Mouse (Mus musculus): Measurements from ENCODE around the gene Gm45713. TPM values are rescaled to one million over a fixed set of nuclear protein-coding genes. Genes with fewer than 3 reads are reported as not detected.
"Not testable (repeated sequence)": the region's sequence is repeated elsewhere in the genome, so short reads cannot be mapped to it uniquely, and the experiment has no call there.

The Gm45713 gene
- polyA plus RNA-seq, 1 experiment from 2014 or later = 0.70 TPM

- 1% methylated on average over 17 of the region's 17 CpGs for WGBS
- H3K4me2 ChIP-seq (replicated peaks; ENCODE audit: low read depth) = peak overlapping the region; percentile 85
- peak; percentile 0; the same call in 1 of the 2 replicates for ATAC-seq
- peak overlapping the region; percentile 77 for H3K27ac ChIP-seq (ENCODE audit: low read depth, low read length)
- H3K4me3 ChIP-seq (ENCODE audit: low read depth, low read length) = peak overlapping the region; percentile 93
- peaks cover 3% of the 10 kb centered on the region; the same call in 1 of the 2 replicates for H3K4me1 ChIP-seq (replicated peaks; ENCODE audit: control insufficient read depth, insufficient read depth, low read length)
- H3K9ac ChIP-seq (ENCODE audit: low read depth, low read length) = peak overlapping the region; percentile 32; the same call in 1 of the 2 replicates
- TF ChIP-seq CTCF (IDR thresholded peaks at IDR 0.05; ENCODE audit: low read depth) = no peak
- no peaks in the 10 kb centered on the region for H3K9me3 ChIP-seq (ENCODE audit: control insufficient read depth)
- H3K27me3 ChIP-seq (replicated peaks; ENCODE audit: control insufficient read depth, insufficient read depth, low read length) = no peaks in the 10 kb centered on the region
- peaks cover 23% of the 10 kb centered on the region for H3K36me3 ChIP-seq (ENCODE audit: control insufficient read depth, insufficient read depth)
Observed at GRCm38 (mm10) chr7:45129318-45129717, 6.7 kb downstream of the Gm45713 start.

- WGBS = under 1% methylated on average over 48 of the region's 48 CpGs
- H3K9ac ChIP-seq (ENCODE audit: low read depth, low read length) = peak within 1 kb of the TSS; percentile 93
- no peaks in the 10 kb centered on the region for H3K27me3 ChIP-seq (replicated peaks; ENCODE audit: control insufficient read depth, insufficient read depth, low read length)
- ATAC-seq = peak; percentile 88
- peak within 1 kb of the TSS; percentile 93 for H3K4me3 ChIP-seq (ENCODE audit: low read depth, low read length)
- H3K4me2 ChIP-seq (replicated peaks; ENCODE audit: low read depth) = peak within 1 kb of the TSS; percentile 85
- peak; percentile 91 for TF ChIP-seq CTCF (IDR thresholded peaks at IDR 0.05; ENCODE audit: low read depth)
- peak within 1 kb of the TSS; percentile 86 for H3K27ac ChIP-seq (ENCODE audit: low read depth, low read length)
- peaks cover 23% of the 10 kb centered on the region for H3K36me3 ChIP-seq (ENCODE audit: control insufficient read depth, insufficient read depth)
- H3K9me3 ChIP-seq (ENCODE audit: control insufficient read depth) = no peaks in the 10 kb centered on the region
- peaks cover 3% of the 10 kb centered on the region; the same call in 1 of the 2 replicates for H3K4me1 ChIP-seq (replicated peaks; ENCODE audit: control insufficient read depth, insufficient read depth, low read length)
Observed at GRCm38 (mm10) chr7:45128624-45129246, 7.3 kb downstream of the Gm45713 start, which contains the start of gene Rpl13a. Rpl13a (minus strand) TSS chr7:45128761.

GRCm38 (mm10) chr7:45127700-45128224 is 8.3 kb downstream of the Gm45713 start:
- no peak for TF ChIP-seq CTCF (IDR thresholded peaks at IDR 0.05; ENCODE audit: low read depth)
- ATAC-seq = no peak
- H3K27ac ChIP-seq (ENCODE audit: low read depth, low read length) = peak overlapping the region; percentile 86
- no peaks in the 10 kb centered on the region for H3K9me3 ChIP-seq (ENCODE audit: control insufficient read depth)
- H3K4me1 ChIP-seq (replicated peaks; ENCODE audit: control insufficient read depth, insufficient read depth, low read length) = peaks cover 3% of the 10 kb centered on the region; the same call in 1 of the 2 replicates
- H3K4me2 ChIP-seq (replicated peaks; ENCODE audit: low read depth) = peak overlapping the region; percentile 83
- H3K27me3 ChIP-seq (replicated peaks; ENCODE audit: control insufficient read depth, insufficient read depth, low read length) = no peaks in the 10 kb centered on the region
- H3K4me3 ChIP-seq (ENCODE audit: low read depth, low read length) = peak overlapping the region; percentile 93
- WGBS = under 1% methylated on average over 6 of the region's 6 CpGs
- peaks cover 26% of the 10 kb centered on the region for H3K36me3 ChIP-seq (ENCODE audit: control insufficient read depth, insufficient read depth)
- peak overlapping the region; percentile 93 for H3K9ac ChIP-seq (ENCODE audit: low read depth, low read length)

GRCm38 (mm10) chr7:45126844-45127699 is 9.0 kb downstream of the Gm45713 start:
- Histone ChIP-seq H3K4me2 (replicated peaks; ENCODE audit: low read depth) (peak overlapping the region; percentile 83), H3K27me3 (replicated peaks; ENCODE audit: control insufficient read depth, insufficient read depth, low read length) (no peaks in the 10 kb centered on the region), H3K27ac (ENCODE audit: low read depth, low read length) (peak overlapping the region; percentile 66), H3K4me1 (replicated peaks; ENCODE audit: control insufficient read depth, insufficient read depth, low read length) (peaks cover 3% of the 10 kb centered on the region; the same call in 1 of the 2 replicates), H3K36me3 (ENCODE audit: control insufficient read depth, insufficient read depth) (peaks cover 32% of the 10 kb centered on the region), H3K9me3 (ENCODE audit: control insufficient read depth) (no peaks in the 10 kb centered on the region), H3K9ac (ENCODE audit: low read depth, low read length) (peak overlapping the region; percentile 93), H3K4me3 (ENCODE audit: low read depth, low read length) (peak overlapping the region; percentile 93)
- no peak for ATAC-seq
- peak; percentile 56 for TF ChIP-seq CTCF (IDR thresholded peaks at IDR 0.05; ENCODE audit: low read depth)
- 26% methylated on average over 21 of the region's 21 CpGs for WGBS

- H3K9ac ChIP-seq (ENCODE audit: low read depth, low read length) = peak overlapping the region; percentile 93; the same call in 1 of the 2 replicates
- peak overlapping the region; percentile 93; the same call in 1 of the 2 replicates for H3K4me3 ChIP-seq (ENCODE audit: low read depth, low read length)
- H3K36me3 ChIP-seq (ENCODE audit: control insufficient read depth, insufficient read depth) = peaks cover 40% of the 10 kb centered on the region
- WGBS = 54% methylated on average over 17 of the region's 17 CpGs
- TF ChIP-seq CTCF (IDR thresholded peaks at IDR 0.05; ENCODE audit: low read depth) = no peak
- H3K27ac ChIP-seq (ENCODE audit: low read depth, low read length) = peak overlapping the region; percentile 66
- H3K4me1 ChIP-seq (replicated peaks; ENCODE audit: control insufficient read depth, insufficient read depth, low read length) = peaks cover 5% of the 10 kb centered on the region; the same call in 1 of the 2 replicates
- no peaks in the 10 kb centered on the region for H3K27me3 ChIP-seq (replicated peaks; ENCODE audit: control insufficient read depth, insufficient read depth, low read length)
- peak overlapping the region; percentile 83 for H3K4me2 ChIP-seq (replicated peaks; ENCODE audit: low read depth)
- ATAC-seq = no peak
- no peaks in the 10 kb centered on the region for H3K9me3 ChIP-seq (ENCODE audit: control insufficient read depth)
Observed at GRCm38 (mm10) chr7:45126147-45126843, 9.7 kb downstream of the Gm45713 start.

- not testable (repeated sequence) for H3K9ac ChIP-seq (ENCODE audit: low read depth, low read length); H3K4me3 ChIP-seq (ENCODE audit: low read depth, low read length); H3K9me3 ChIP-seq (ENCODE audit: control insufficient read depth); H3K27me3 ChIP-seq (replicated peaks; ENCODE audit: control insufficient read depth, insufficient read depth, low read length); H3K4me2 ChIP-seq (replicated peaks; ENCODE audit: low read depth); H3K4me1 ChIP-seq (replicated peaks; ENCODE audit: control insufficient read depth, insufficient read depth, low read length); ATAC-seq
- 65% methylated on average over 5 of the region's 5 CpGs for WGBS
- Histone ChIP-seq H3K27ac (ENCODE audit: low read depth, low read length) (peak overlapping the region; percentile 66), H3K36me3 (ENCODE audit: control insufficient read depth, insufficient read depth) (peaks cover 46% of the 10 kb centered on the region)
Observed at GRCm38 (mm10) chr7:45125649-45126048, 10.4 kb downstream of the Gm45713 start.
